Mouse (Mus musculus) forebrain, embryonic 10.5 days (tissue): ENCODE data around the gene Dnase1l2. TPM values are rescaled to one million over a fixed set of nuclear protein-coding genes. Genes with fewer than 3 reads are reported as not detected.
"Not testable (repeated sequence)": the region's sequence is repeated elsewhere in the genome, so short reads cannot be mapped to it uniquely, and the experiment has no call there.

Source experiments
- DNase-seq: peaks from one replicate; pipeline ENCODE4 v3.0.0-alpha.2; 2017; ENCODE audit warnings: low spot score; ENCODE audit errors: extremely low spot score
- H3K27ac ChIP-seq: fragments of 300-500 bp; sonication (generic); 2 replicates; pipeline ENCODE4 v1.5.1; 2016; ENCODE audit warnings: mild to moderate bottlenecking
- H3K27me3 ChIP-seq: fragments of 300-500 bp; sonication (generic); 2 replicates; pipeline ENCODE4 v1.6.1; 2016; ENCODE audit warnings: mild to moderate bottlenecking; ENCODE audit not compliant: poor library complexity, severe bottlenecking
- H3K36me3 ChIP-seq: fragments of 300-500 bp; sonication (generic); replicated peaks from 2 replicates; pipeline ENCODE4 v1.6.1; 2016; ENCODE audit warnings: mild to moderate bottlenecking, moderate library complexity
- H3K4me1 ChIP-seq: fragments of 300-500 bp; sonication (generic); 2 replicates; pipeline ENCODE4 v1.6.1; 2016
- H3K4me3 ChIP-seq: fragments of 300-500 bp; sonication (generic); 2 replicates; pipeline ENCODE4 v1.5.1; 2016; ENCODE audit warnings: mild to moderate bottlenecking, moderate library complexity
- H3K9me3 ChIP-seq: fragments of 300-500 bp; sonication (generic); 2 replicates; pipeline ENCODE4 v1.6.1; 2016; ENCODE audit warnings: mild to moderate bottlenecking, moderate library complexity
- WGBS: fragments of 180-500 bp; shearing (Covaris S2); methylation state at CpG from one replicate; pipeline ENCODE4 v1.1.7; 2016; 5-methylcytosine and 5-hydroxymethylcytosine counted together
- polyA plus RNA-seq: library from polyadenylated mRNA; unstranded; fragments of >200 nt; fragmentation: Nextera tagmentation; extraction: Ambion mirVana; gene quantifications from 2 replicates; pipeline ENCODE4 v1.2.1, GENCODE M21; 2016

The Dnase1l2 gene
- polyA plus RNA-seq, 1 experiment from 2014 or later, result 2.3 TPM

- DNase-seq, result no peak
- Histone ChIP-seq H3K9me3 (no peaks in the 10 kb centered on the region), H3K4me1 (no peaks in the 10 kb centered on the region), H3K27me3 (no peaks in the 10 kb centered on the region), H3K4me3 (no peak overlapping the region), H3K36me3 (peaks cover 100% of the 10 kb centered on the region), H3K27ac (no peak overlapping the region)
- 94% methylated on average over 14 of the region's 14 CpGs for WGBS
Measured at GRCm38 (mm10) chr17:24442107-24442506, 798 bp downstream of the Dnase1l2 start.

- H3K27ac ChIP-seq, result no peak overlapping the region
- peaks cover 100% of the 10 kb centered on the region for H3K36me3 ChIP-seq
- WGBS, result 45% methylated on average over 2 of the region's 2 CpGs
Measured at GRCm38 (mm10) chr17:24441148-24441547, 1.8 kb downstream of the Dnase1l2 start.

GRCm38 (mm10) chr17:24440377-24440776, 2.5 kb downstream of the Dnase1l2 start:
- no peak for DNase-seq
- 91% methylated on average over 8 of the region's 8 CpGs for WGBS
- Histone ChIP-seq H3K27ac (no peak overlapping the region), H3K9me3 (no peaks in the 10 kb centered on the region), H3K36me3 (peaks cover 100% of the 10 kb centered on the region), H3K4me3 (no peak overlapping the region), H3K4me1 (no peaks in the 10 kb centered on the region), H3K27me3 (no peaks in the 10 kb centered on the region)

More at GRCm38 (mm10) chr17:24441148-24441547, 1.8 kb downstream of the Dnase1l2 start:
- Histone ChIP-seq H3K9me3 (no peaks in the 10 kb centered on the region), H3K27me3 (no peaks in the 10 kb centered on the region), H3K4me1 (no peaks in the 10 kb centered on the region), H3K4me3 (no peak overlapping the region)
- no peak for DNase-seq

- no peak for DNase-seq
- H3K4me1 ChIP-seq, result no peaks in the 10 kb centered on the region
- H3K36me3 ChIP-seq, result peaks cover 95% of the 10 kb centered on the region
- no peaks in the 10 kb centered on the region for H3K27me3 ChIP-seq
- H3K9me3 ChIP-seq, result no peaks in the 10 kb centered on the region
- no peak overlapping the region for H3K27ac ChIP-seq
- no peak overlapping the region for H3K4me3 ChIP-seq
- WGBS, result 82% methylated on average over 5 of the region's 5 CpGs
Measured at GRCm38 (mm10) chr17:24437016-24437415, 5.9 kb downstream of the Dnase1l2 start.

GRCm38 (mm10) chr17:24429201-24429983, 13.5 kb downstream of the Dnase1l2 start:
- Histone ChIP-seq H3K4me1 (peaks cover 16% of the 10 kb centered on the region), H3K27me3 (no peaks in the 10 kb centered on the region), H3K36me3 (peaks cover 59% of the 10 kb centered on the region), H3K27ac (no peak overlapping the region), H3K4me3 (no peak overlapping the region), H3K9me3 (no peaks in the 10 kb centered on the region)
- DNase-seq, result no peak
- 91% methylated on average over 14 of the region's 14 CpGs for WGBS

- Histone ChIP-seq H3K27me3 (no peaks in the 10 kb centered on the region), H3K36me3 (peaks cover 63% of the 10 kb centered on the region), H3K4me3 (peak overlapping the region; percentile 83), H3K4me1 (peaks cover 16% of the 10 kb centered on the region), H3K9me3 (no peaks in the 10 kb centered on the region), H3K27ac (peak overlapping the region; percentile 98)
- DNase-seq, result no peak
- 18% methylated on average over 8 of the region's 8 CpGs for WGBS
Measured at GRCm38 (mm10) chr17:24427170-24427557, 15.7 kb downstream of the Dnase1l2 start.

- peaks cover 16% of the 10 kb centered on the region for H3K4me1 ChIP-seq
- DNase-seq, result peak; percentile 92
- H3K27ac ChIP-seq, result peak within 1 kb of the TSS; percentile 98
- no peaks in the 10 kb centered on the region for H3K9me3 ChIP-seq
- peak within 1 kb of the TSS; percentile 83 for H3K4me3 ChIP-seq
- no peaks in the 10 kb centered on the region for H3K27me3 ChIP-seq
- H3K36me3 ChIP-seq, result peaks cover 64% of the 10 kb centered on the region
- WGBS, result under 1% methylated on average over 48 of the region's 48 CpGs
Measured at GRCm38 (mm10) chr17:24426471-24427169, 16.3 kb downstream of the Dnase1l2 start, which contains the start of gene Eci1. Gene Eci1 (plus strand): TSS chr17:24426641.

- 90% methylated on average over 7 of the region's 7 CpGs for WGBS
- Histone ChIP-seq H3K36me3 (peaks cover 70% of the 10 kb centered on the region), H3K4me3 (peak overlapping the region; percentile 83; the same call in 1 of the 2 replicates), H3K9me3 (no peaks in the 10 kb centered on the region), H3K4me1 (peaks cover 16% of the 10 kb centered on the region), H3K27me3 (no peaks in the 10 kb centered on the region), H3K27ac (no peak overlapping the region)
- DNase-seq, result no peak
Measured at GRCm38 (mm10) chr17:24425905-24426304, 17.0 kb downstream of the Dnase1l2 start.

GRCm38 (mm10) chr17:24425326-24425725, 17.6 kb downstream of the Dnase1l2 start:
- H3K4me1 ChIP-seq, result peaks cover 16% of the 10 kb centered on the region
- H3K36me3 ChIP-seq, result peaks cover 70% of the 10 kb centered on the region
- not testable (repeated sequence) for H3K4me3 ChIP-seq, DNase-seq, H3K27me3 ChIP-seq, H3K27ac ChIP-seq, H3K9me3 ChIP-seq
- 92% methylated on average over 6 of the region's 8 CpGs for WGBS

GRCm38 (mm10) chr17:24424489-24424888, 18.4 kb downstream of the Dnase1l2 start:
- H3K9me3 ChIP-seq, result no peaks in the 10 kb centered on the region
- DNase-seq, result no peak
- peaks cover 72% of the 10 kb centered on the region for H3K36me3 ChIP-seq
- H3K27me3 ChIP-seq, result no peaks in the 10 kb centered on the region
- WGBS, result 94% methylated on average over 5 of the region's 5 CpGs
- H3K4me1 ChIP-seq, result peaks cover 16% of the 10 kb centered on the region
- no peak overlapping the region for H3K27ac ChIP-seq
- H3K4me3 ChIP-seq, result no peak overlapping the region

- H3K36me3 ChIP-seq, result peaks cover 82% of the 10 kb centered on the region
- peaks cover 16% of the 10 kb centered on the region for H3K4me1 ChIP-seq
- no peak overlapping the region for H3K4me3 ChIP-seq
- no peaks in the 10 kb centered on the region for H3K27me3 ChIP-seq
- no peak overlapping the region for H3K27ac ChIP-seq
- H3K9me3 ChIP-seq, result no peaks in the 10 kb centered on the region
- WGBS, result 90% methylated on average over 4 of the region's 4 CpGs
- DNase-seq, result no peak
Measured at GRCm38 (mm10) chr17:24423114-24423513, 19.8 kb downstream of the Dnase1l2 start.

GRCm38 (mm10) chr17:24416051-24416652, 26.8 kb downstream of the Dnase1l2 start:
- H3K36me3 ChIP-seq, result peaks cover 67% of the 10 kb centered on the region
- whole genome bisulfite sequencing, result 89% methylated on average over 3 of the region's 3 CpGs

More at GRCm38 (mm10) chr17:24416051-24416652, 26.8 kb downstream of the Dnase1l2 start:
- DNase-seq, result no peak
- H3K27me3 ChIP-seq, result no peaks in the 10 kb centered on the region
- H3K4me1 ChIP-seq, result peaks cover 30% of the 10 kb centered on the region
- H3K4me3 ChIP-seq, result peak overlapping the region; percentile 78
- H3K27ac ChIP-seq, result peak overlapping the region; percentile 99; the same call in 1 of the 2 replicates
- no peaks in the 10 kb centered on the region for H3K9me3 ChIP-seq
